Mouse (Mus musculus): ENCODE results near the gene Muc13.

Muc13 gene

GRCm38 (mm10) chr16:33769848-33770247, 24.0 kb upstream of the Muc13 start:
- no peak for DNase-seq (ENCODE audit: extremely low spot score)

- DNase-seq (ENCODE audit: extremely low spot score) = no peak
These were observed 22.9 kb upstream of the Muc13 start for GRCm38 (mm10) chr16:33770778-33771454.

GRCm38 (mm10) chr16:33772809-33773208, 21.0 kb upstream of the Muc13 start:
- DNase-seq (ENCODE audit: extremely low spot score) = no peak

- no peak for DNase-seq (ENCODE audit: extremely low spot score)
These were observed 18.9 kb upstream of the Muc13 start for GRCm38 (mm10) chr16:33774972-33775371.

GRCm38 (mm10) chr16:33775733-33776335, 18.0 kb upstream of the Muc13 start:
- DNase-seq (ENCODE audit: extremely low spot score) = no peak

GRCm38 (mm10) chr16:33776766-33777529, 16.9 kb upstream of the Muc13 start:
- DNase-seq (ENCODE audit: extremely low spot score) = no peak

- DNase-seq (ENCODE audit: extremely low spot score) = no peak
These were observed 16.2 kb upstream of the Muc13 start for GRCm38 (mm10) chr16:33777607-33778006.

GRCm38 (mm10) chr16:33781789-33782728, 11.8 kb upstream of the Muc13 start:
- DNase-seq (ENCODE audit: extremely low spot score) = no peak

- no peak for DNase-seq (ENCODE audit: extremely low spot score)
These were observed 11.1 kb upstream of the Muc13 start for GRCm38 (mm10) chr16:33782729-33783091.

- no peak for DNase-seq (ENCODE audit: extremely low spot score)
These were observed 9.3 kb upstream of the Muc13 start for GRCm38 (mm10) chr16:33784547-33784946.

GRCm38 (mm10) chr16:33785092-33785704, 8.6 kb upstream of the Muc13 start:
- no peak for DNase-seq (ENCODE audit: extremely low spot score)

GRCm38 (mm10) chr16:33786657-33787390, 7.0 kb upstream of the Muc13 start:
- DNase-seq (ENCODE audit: extremely low spot score) = no peak

- DNase-seq (ENCODE audit: extremely low spot score) = no peak
These were observed 1.3 kb downstream of the Muc13 start for GRCm38 (mm10) chr16:33795106-33795505.

GRCm38 (mm10) chr16:33795887-33796286, 2.0 kb downstream of the Muc13 start:
- DNase-seq (ENCODE audit: extremely low spot score) = no peak

- DNase-seq (ENCODE audit: extremely low spot score) = no peak
These were observed 2.9 kb downstream of the Muc13 start for GRCm38 (mm10) chr16:33796756-33797155.

- DNase-seq (ENCODE audit: extremely low spot score) = peak; percentile 56
These were observed 4.0 kb downstream of the Muc13 start for GRCm38 (mm10) chr16:33797860-33798259.

- no peak for DNase-seq (ENCODE audit: extremely low spot score)
These were observed 16.2 kb downstream of the Muc13 start for GRCm38 (mm10) chr16:33810002-33810401.

GRCm38 (mm10) chr16:33818413-33819165, 24.8 kb downstream of the Muc13 start:
- DNase-seq (ENCODE audit: extremely low spot score) = no peak

- peak; percentile 86 for DNase-seq (ENCODE audit: extremely low spot score)
These were observed 26.7 kb downstream of the Muc13 start for GRCm38 (mm10) chr16:33820269-33821178.
